Mouse (Mus musculus): ENCODE measurements around the gene Gm20388. TPM values are rescaled to one million over a fixed set of nuclear protein-coding genes. Genes with fewer than 3 reads are reported as not detected.

The Gm20388 gene
- total RNA-seq, 2 experiments from 2014 or later, result 18.5 to 23.8 TPM

DNA sequence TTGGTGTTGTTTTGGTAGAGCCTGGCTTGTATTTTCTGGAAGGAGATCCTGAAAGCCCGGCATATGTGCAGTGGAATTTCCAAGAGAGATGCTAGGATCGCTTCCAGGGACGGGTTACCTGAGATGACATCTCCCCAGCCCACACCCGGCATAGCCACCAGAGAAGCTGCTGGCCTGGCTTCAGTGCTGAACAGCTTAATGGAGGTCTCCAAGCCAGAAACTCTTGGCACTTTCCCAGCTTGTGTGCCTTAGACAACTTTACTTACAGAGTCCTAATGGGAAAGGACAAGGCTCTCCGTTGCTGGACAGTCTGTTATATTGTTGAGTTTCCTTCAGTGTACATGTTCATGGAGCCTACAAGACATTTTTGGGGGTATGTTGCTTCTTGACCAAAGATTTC lies 3803.8 kb downstream of the Gm20388 start:
- no peak for ATAC-seq (replicated peaks; ENCODE audit: poor library complexity, severe bottlenecking)

DNA sequence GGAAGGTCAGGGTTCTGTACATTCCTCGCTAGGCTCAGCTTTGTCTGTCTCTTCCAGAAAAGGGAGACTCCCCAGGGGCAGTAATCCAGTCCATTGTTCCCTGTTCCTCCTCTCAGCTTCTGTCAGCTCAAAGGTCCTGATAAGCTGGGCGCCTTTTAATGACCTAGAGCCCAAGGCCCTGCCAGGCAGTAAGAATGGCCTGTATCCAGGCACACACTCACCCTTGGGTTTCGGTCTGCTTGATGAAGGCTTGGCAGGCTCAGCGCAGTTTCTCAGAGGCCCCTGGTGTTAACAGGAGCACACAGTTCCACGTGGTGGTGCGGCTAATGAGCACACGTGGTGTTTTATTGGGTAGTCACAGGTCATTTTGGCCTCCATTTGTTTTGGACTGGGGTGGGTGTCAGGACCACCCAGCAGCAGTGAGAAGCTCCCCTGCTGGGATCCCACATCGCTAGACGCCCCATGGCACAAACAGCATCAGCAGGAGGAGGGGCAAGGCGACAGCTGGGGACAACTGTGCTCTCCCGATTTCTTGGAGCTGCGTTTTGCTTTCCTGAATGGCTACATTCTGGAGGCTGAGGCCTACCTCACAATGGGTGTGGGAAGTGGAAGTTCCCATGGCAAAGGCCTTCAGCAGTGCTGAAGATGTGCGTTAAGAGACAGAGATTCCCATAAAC lies 3805.4 kb downstream of the Gm20388 start:
- no peak for ATAC-seq (replicated peaks; ENCODE audit: poor library complexity, severe bottlenecking)

DNA sequence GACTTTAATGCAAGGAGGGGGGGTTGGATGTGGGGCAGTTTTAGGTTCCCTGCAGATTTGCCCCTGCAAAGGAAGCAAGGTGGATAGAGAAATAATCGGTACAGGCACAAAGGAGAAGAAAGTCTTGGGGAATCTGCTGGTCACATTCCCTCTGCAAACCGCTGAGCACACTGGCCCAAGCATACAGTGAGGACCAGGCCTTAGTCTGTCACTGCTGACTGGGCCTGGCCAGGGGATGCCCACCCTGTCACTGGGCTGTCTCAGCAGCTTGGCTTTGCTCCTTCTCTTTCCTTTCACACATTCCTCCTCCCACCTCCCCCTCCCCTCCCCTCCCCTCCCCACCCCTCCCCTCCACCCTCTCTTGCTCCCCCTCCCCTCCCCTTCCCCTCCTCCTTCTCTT lies 3806.5 kb downstream of the Gm20388 start:
- ATAC-seq (replicated peaks; ENCODE audit: poor library complexity, severe bottlenecking), result no peak

DNA sequence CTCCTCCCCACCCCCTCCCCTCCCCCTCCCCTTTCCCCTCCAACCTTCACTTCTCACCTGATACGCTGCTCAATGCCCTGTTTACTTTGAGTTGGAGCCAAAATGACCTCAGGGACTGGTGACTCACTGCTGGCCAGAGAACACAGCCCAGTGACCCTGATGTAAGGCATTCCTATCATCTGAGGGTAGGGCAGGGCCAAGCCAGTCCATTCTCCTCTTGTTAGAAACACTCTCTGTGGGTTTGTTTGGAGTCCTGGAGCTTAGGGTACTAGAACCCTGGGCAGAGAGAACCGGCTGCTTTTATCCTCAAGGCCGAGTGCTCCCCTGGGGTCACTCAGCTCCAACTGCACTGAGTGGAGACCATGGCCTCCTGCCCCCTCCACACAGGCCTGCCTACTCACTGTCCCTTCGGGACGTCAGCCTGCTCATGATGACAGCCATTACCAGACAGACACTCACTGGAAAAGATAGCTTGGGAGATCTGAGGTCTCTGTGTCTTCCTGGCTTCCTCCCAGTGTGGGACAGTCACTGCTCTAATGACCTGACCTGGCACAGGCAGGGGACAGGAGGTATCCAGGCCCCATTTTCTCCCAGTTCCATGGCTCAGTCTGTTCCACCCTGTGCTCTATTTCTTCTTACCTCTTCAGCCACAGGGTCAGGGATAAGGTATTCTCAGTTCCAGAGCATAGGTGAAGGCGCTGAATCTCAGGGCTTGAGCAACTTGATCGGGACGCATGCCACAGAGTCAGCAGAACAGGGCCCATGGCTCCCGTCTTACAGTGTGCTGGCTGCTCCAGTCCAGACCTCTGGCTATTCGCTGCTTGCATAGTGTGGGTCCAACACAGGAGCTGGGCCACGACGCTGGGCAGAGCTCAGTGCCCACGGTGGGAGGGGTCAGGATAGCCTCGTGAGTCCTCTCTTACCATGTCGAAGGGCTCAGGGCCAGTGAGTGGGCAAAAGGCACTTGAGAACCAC lies 3807.2 kb downstream of the Gm20388 start:
- no peak for ATAC-seq (replicated peaks; ENCODE audit: poor library complexity, severe bottlenecking)

DNA sequence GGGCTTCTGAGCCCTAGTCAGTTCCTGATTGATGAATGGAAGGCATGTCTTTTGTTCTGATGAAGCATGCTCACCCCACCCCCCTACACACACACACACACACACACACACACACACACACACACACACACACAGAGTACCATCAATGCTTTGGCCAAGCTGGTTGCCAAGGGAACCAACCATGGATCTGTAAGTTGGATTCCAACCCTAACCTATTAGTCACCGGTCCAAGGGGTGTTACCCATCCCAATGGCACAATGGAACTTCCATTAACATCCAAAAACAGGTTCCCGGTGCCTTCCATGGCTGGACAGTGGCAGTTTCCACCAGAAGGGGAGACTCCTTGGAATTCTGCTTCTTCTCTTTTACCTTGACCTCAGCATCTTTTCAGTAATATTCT lies 3808.1 kb downstream of the Gm20388 start:
- no peak for ATAC-seq (replicated peaks; ENCODE audit: poor library complexity, severe bottlenecking)

DNA sequence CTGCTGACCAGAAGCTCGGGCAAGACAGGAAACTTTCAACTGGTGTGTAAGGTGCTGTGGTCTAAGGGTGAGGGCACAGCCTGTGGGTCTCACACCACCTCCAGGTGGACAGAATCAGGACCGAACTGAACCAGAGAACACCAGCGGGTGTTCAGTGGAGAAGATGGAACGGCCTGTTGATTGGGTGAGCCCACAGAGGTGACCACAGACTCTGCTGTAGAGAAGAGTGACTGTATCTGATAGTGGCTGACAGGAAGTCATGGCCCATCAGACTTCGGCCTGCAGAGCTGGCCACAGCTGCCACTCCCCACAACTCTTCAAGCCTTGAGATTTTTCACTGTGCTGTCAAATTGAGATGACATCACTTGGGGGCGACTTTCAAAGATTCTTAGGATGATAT lies 3808.6 kb downstream of the Gm20388 start:
- ATAC-seq (replicated peaks; ENCODE audit: poor library complexity, severe bottlenecking), result no peak

DNA sequence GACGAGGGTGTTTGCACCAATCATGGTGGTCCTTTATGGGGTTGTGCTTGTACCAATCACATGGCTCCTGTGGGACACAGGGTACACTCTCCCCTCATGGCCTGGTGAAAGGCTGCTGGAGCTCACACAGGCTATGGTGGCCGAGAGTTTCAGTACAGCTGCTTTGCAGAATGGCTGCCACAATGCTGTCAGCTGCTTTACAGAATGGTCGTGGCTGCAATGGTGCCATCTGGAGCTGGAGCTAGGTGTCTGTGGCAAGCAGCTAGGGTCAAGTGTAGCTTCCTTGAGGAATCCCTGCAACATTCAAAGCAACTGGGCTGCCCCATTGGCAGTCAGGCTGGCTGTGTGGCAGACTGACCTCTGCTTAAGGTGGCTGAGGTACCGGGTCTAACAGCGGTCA lies 3809.2 kb downstream of the Gm20388 start:
- ATAC-seq (replicated peaks; ENCODE audit: poor library complexity, severe bottlenecking), result no peak

DNA sequence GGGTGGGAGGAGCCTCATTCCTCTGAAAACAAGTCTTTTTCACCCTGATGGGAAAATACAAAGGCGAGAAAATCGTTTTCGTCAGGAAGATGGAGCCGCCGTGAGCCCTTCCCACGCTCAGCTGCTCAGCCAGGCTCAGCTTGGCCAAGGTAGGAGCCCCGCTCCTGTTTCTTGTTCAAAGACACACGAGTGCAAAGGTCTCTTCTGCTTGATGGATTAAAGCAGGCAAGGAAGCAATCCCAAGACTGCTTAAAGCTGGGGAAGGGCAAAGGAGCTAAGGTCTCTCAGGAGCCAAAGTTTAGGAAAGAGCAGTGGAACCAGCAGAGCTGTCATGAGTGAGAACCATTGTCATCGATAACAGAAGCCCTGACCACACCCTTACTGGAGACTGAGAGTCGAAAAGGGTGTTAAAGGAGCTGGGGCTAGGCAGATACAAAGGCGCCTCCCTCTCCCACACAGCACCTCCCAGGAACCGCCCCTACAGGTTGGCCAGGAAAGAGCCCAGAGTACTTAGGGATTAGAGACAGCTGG lies 3809.9 kb downstream of the Gm20388 start:
- peak; percentile 44; the same call in 1 of the 2 replicates for ATAC-seq (replicated peaks; ENCODE audit: poor library complexity, severe bottlenecking)

DNA sequence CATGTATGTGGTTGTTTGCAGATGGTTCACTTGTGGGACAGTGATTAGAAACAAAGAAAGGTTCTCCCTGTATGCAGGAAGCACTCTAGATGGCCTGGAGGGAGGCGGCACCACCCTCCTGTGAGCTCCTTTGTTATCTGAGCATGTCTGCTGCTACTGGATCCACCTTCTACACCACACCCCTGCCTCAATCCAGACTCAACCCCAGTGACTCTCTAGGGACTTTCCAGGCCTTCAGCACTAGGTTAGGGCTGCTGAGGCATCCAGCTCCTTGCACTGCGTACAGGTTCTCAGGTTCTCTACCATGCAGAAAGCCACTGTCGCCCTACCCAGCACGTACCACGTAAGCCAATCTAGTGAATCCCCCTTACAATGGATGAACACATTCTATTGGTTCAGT lies 3811.6 kb downstream of the Gm20388 start:
- ATAC-seq (replicated peaks; ENCODE audit: poor library complexity, severe bottlenecking), result no peak

DNA sequence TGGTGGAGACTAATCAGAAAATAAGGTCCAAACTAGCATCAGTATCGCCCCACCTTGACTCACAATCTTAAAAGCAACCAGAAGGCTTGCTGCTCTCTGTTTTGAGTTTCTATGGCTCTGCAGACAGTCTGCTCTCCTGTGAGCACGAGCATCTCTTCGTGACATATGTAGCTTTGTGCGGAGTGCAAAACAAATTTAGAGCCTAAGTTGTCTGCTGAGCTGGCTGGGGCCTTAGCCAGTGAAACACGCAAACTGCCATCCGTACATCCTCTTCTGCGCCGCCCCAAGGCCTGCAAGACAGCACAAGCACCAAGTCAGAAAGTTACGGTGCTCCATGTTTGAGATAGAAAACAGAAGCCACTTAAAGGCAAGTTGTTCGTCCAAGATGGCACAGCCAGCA lies 3814.1 kb downstream of the Gm20388 start:
- no peak for ATAC-seq (replicated peaks; ENCODE audit: poor library complexity, severe bottlenecking)

DNA sequence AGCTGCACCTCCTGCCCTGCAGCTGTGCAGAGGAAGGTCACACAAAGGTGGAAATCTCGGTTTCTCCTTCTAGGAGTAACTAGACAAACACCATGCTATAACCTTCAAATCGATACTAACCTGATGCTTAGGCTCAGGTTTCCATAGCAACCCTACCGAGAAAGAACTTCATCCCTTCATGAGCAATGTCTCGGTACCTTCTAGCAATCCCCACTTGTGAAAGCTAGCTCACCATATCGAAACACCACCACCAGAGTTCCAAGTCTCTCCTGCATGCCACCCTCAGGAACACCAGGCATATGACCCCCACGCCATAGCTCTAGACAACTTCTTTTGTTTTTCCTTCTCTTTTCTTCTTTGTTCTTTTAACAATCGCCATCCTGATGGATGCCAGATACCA lies 3814.6 kb downstream of the Gm20388 start:
- ATAC-seq (replicated peaks; ENCODE audit: poor library complexity, severe bottlenecking), result no peak

DNA sequence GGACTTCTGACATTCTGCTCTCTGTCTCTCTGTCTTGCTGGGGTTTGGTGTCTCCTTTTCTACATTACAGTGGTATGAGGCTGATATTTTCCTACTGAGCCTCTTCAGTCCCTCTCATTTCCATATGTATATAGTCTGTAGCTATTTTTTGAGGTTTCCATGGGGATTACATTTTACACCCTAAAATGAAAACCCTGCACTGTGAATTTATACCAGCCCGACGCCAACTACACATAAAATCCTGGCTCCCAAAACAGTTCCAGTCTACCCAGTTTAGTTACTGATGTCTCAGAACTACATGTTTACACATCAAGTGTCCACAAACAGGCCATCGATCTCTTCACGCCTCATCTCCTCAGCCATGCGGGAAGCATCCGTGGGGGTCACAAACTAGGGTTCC lies 3816.1 kb downstream of the Gm20388 start:
- no peak for ATAC-seq (replicated peaks; ENCODE audit: poor library complexity, severe bottlenecking)

DNA sequence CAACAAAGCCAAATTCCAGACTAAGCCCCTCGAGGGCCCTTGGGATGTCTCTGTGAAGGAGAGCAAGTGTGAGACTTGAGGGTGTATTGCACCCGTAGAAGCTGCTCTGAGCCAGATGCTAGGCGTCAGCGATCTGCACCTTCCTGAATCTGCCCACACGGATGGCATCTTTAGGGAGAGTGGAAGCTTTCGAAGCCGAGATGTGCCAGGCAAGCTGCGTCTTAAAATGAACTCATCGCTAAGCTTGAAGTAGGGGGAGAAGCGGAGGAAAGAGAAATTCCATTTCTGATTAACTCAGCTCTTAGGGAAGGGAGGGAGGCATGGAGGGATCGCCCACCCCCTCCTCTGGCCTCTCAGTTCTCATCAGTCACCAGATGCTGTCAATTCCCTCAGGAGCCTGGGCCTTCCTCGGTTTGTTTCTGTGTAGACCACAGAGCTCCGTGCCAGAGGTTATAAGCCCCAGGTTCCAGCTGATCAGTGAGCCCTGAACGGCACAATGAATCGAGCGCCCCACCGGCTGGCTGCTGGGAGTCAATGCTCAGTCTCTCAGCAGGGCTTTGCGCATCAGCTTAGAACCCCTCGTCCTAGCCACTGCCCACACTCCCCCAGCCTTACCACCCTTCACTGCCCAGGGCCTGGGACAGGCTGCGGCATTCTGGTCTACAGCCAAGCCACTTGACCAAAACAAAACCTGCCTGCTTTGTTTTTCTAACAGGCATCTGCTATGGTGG lies 3818.6 kb downstream of the Gm20388 start:
- no peak for ATAC-seq (replicated peaks; ENCODE audit: poor library complexity, severe bottlenecking)

DNA sequence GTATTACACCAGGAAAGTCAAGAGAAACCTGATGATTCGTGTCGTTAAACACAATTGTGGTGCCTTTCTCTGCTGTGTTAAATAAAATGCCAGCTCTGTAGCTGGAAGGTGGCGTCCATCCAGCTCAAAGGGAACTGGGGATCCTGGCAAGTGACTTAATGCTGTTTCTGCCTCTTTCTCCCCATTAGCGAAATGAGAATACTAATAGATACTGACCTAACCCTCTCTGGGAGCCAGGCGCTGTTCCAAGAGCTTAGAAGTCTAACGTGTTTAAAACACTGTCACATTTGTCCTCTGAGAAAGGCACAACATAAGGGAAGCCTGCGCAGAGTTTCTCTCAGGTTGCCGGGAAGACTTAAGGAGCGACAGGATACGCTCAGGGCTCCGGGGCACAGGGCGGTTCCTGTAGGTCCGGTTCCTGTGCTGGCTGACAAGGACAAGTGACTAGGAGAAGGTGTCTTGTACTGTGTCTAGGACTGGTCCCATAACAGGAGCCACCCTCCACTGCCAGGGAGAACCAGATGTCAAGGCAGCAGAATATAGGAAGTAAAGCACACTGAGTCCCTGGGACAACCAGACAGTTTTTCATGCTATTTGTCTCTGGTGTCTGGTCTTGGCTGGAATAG lies 3819.3 kb downstream of the Gm20388 start:
- no peak for ATAC-seq (replicated peaks; ENCODE audit: poor library complexity, severe bottlenecking)

DNA sequence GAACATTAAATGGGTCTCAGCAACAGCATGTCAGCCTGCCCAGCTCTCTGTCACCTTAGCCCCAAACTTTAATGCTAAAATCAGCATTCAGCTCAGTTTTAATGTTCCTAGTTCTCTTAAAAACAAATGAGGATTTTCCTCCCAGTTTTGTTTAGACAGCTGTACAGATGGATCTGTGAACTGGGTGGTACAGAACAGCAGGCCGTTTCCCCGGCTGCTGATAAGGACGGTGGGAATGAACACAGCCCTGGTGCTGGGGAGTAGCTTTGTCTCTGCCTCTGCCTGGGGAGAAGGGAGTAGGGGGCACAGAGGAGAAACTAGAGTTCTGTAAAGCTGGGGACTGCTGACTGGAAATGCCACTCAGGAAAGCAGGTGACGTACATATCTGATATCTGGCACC lies 3821.7 kb downstream of the Gm20388 start:
- ATAC-seq (replicated peaks; ENCODE audit: poor library complexity, severe bottlenecking), result no peak

DNA sequence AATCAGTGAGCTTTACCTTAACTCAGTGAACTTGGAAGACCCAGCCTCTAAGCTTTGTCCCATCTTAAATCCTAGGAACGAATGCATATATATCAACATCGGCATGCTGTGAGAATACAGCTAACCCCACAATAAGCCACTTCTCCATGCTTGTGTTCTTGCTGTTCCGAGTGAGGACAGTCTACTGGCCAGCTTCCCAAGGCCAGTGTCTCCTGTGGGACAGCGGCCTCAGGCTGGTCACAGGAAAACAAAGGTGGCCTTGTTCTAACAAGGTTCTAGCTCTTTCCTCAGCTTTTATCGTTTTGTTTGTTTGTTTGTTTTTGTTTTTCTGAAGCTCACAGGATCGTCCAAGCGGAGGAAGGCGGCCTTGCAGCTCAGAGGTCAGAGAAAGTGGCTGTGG lies 3823.8 kb downstream of the Gm20388 start:
- no peak for ATAC-seq (replicated peaks; ENCODE audit: poor library complexity, severe bottlenecking)

DNA sequence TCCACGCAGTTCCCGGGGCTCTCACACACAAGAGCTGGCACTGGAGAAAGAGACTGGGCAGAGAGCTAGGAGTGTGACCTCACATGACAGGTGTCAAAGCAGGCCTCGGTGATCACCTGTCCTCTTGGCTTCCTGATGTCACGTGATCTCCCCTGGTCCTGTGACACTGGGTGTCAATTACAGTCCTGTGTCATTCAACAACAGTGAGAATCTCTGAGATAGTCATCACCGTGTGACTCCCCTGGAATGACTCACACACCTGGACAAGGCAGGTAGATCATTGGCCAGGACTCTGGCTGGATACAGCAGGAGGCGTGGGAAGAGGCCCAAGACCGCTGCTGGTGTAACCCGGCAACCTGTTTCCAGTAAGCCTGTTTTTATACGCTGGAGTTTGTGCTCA lies 3826.3 kb downstream of the Gm20388 start:
- no peak for ATAC-seq (replicated peaks; ENCODE audit: poor library complexity, severe bottlenecking)

DNA sequence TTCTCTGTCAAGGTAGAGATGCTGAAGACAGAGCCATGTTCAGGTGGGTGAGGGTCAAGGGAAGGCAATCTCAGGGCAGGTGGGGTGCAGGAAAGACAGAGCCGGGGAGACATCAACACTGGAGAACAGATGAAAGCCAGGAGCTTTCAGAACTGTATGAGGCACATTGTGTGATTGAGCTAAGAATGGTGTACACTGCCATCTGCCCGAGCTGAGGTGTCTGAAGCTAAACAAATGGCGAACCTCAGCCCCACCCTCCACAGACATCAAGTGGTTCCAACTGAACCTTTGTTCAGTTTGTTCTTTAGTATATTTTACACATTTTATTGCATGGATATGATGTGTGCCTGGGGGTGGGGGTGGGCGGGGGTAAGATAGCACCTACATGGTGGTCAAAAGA lies 3829.6 kb downstream of the Gm20388 start:
- ATAC-seq (replicated peaks; ENCODE audit: poor library complexity, severe bottlenecking), result no peak

DNA sequence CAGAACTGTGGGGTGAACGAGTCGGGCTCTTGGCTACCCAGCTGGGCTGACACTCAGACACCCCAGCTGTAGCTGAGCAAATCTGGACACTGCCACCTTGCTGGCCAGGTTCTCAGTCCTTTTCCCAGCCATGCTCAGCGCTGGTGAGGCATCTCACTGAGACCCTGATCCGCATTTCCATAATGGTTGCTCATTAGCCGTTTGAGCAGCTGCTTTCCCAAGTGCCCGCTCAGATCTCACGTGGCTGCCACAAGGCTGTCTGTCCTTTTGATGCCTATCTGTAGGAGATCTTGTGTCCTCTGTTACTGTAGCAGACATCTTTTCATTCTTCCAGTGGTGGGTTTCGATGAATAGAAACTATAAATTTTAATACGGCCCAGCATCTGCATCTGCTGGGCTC lies 3830.6 kb downstream of the Gm20388 start:
- ATAC-seq (replicated peaks; ENCODE audit: poor library complexity, severe bottlenecking), result no peak

DNA sequence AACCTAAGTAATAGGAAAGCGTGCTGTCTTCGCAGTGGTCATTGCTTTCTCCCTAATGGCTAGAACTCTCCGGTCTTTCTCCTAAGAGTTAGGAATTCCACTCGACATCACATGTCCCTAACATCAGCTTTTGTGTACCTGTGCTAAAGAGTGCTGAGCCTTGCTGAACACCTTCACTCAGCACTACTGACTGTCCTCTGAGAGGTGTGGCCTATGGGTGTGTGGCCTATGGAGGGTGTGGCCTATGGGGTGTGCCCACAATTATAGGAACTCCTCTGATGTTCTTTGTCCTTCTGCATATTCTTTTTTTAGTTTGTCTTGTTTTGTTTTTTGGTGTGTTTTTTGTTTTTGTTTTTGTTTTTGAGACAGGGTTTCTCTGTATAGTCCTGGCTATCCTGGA lies 3835.8 kb downstream of the Gm20388 start:
- no peak for ATAC-seq (replicated peaks; ENCODE audit: poor library complexity, severe bottlenecking)
